Mouse (Mus musculus) small intestine, adult 2 months (tissue): ENCODE data around the gene Lgals3.

Experiments used
- CTCF ChIP-seq: fragments of 200-500 bp; IDR thresholded peaks from 2 replicates; pipeline ENCODE4 v1.5.1; 2012; ENCODE audit warnings: low read depth, mild to moderate bottlenecking, control low read depth, inconsistent platforms, low read length, moderate library complexity, mixed read lengths; ENCODE audit not compliant: insufficient replicate concordance, insufficient read length; ENCODE audit errors: extremely low read depth
- POLR2A ChIP-seq: fragments of 200-500 bp; IDR thresholded peaks from 2 replicates; pipeline ENCODE4 v1.6.1; 2012; ENCODE audit warnings: low read depth, mild to moderate bottlenecking, control low read depth, inconsistent platforms, low read length, moderate library complexity

GRCm38 (mm10) chr14:47340231-47340925, 27.2 kb upstream of the Lgals3 start:
- TF ChIP-seq CTCF (no peak), POLR2A (no peak)
